28 mouse cellular contexts compared by ENCODE assay signal in the genomic region with DNA sequence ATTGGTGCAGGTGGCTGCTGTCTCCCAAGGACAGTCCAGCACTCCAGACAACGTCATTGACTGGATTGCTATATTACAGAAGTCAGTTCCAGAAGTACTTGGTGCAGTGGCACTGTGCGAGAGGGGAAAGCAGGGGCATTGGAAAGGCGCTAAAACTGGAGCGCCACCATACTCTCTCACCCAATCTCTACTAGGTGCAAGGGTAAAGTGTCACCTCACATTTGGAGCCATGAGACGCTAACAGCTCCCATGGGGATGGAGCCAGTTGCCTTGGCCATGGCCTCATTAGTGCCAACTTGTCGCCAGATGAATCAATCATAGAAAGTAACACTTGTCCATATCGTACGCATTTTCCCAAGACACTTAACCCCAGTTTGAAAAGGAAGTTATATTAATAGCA.
"Had no signal": no experiment of that assay in that cellular context is flagged by ENCODE, and none has a peak within 500 bp of the region (broad histone marks: within the 10 kb centered on the region; RNA-seq: fewer than 3 reads in every experiment).

No protein-coding gene starts in this region.

- H3K4me1 ChIP-seq: hindbrain, embryonic 10.5 days; hindbrain, embryonic 12.5 days; intestine, embryonic 15.5 days; limb, embryonic 12.5 days; liver, embryonic 13.5 days; liver, embryonic 15.5 days had no signal

- H3K36me3 ChIP-seq: heart, embryonic 10.5 days; heart, embryonic 12.5 days; hindbrain, embryonic 10.5 days; hindbrain, embryonic 12.5 days; intestine, embryonic 15.5 days; kidney, embryonic 15.5 days; limb, embryonic 10.5 days; limb, embryonic 12.5 days; liver, embryonic 13.5 days; liver, embryonic 15.5 days had no signal

- DNase-seq: gastrocnemius, adult 2 months; gastrocnemius, postnatal 10 days; gastrocnemius, postnatal 25 days; heart, postnatal 10 days; heart, postnatal 4 days; kidney, adult 18-20 months; kidney, adult 9 months; kidney, postnatal 4 days; liver; liver, embryonic 13.5 days; liver, postnatal 0 days had no signal

- H3K4me3 ChIP-seq: gastrocnemius, adult 2 months; heart, embryonic 10.5 days; heart, embryonic 12.5 days; hindbrain, embryonic 10.5 days; hindbrain, embryonic 12.5 days; intestine, embryonic 15.5 days; kidney, embryonic 15.5 days; layer of hippocampus, adult 2 months; left cerebral cortex, adult 2 months; limb, embryonic 10.5 days; limb, embryonic 12.5 days; liver, embryonic 13.5 days; liver, embryonic 15.5 days had no signal

- H3K9me3 ChIP-seq: heart, embryonic 10.5 days; heart, embryonic 12.5 days; hindbrain, embryonic 10.5 days; hindbrain, embryonic 12.5 days; intestine, embryonic 15.5 days; kidney, embryonic 15.5 days; limb, embryonic 10.5 days; limb, embryonic 12.5 days; liver, embryonic 13.5 days; liver, embryonic 15.5 days had no signal

- ATAC-seq: hindbrain, embryonic 16.5 days; inflammation-experienced regulatory T-cells, adult 6 months; intestine, embryonic 15.5 days; intestine, postnatal 0 days; liver, postnatal 0 days had no signal

- H3K9ac ChIP-seq: heart, embryonic 12.5 days; hindbrain, embryonic 12.5 days; hindbrain, embryonic 14.5 days; intestine, embryonic 15.5 days; kidney, embryonic 15.5 days; limb, embryonic 12.5 days; liver, embryonic 13.5 days; liver, embryonic 15.5 days; liver, postnatal 0 days had no signal

- H3K4me2 ChIP-seq: heart, embryonic 12.5 days; hindbrain, embryonic 12.5 days; hindbrain, embryonic 14.5 days; intestine, embryonic 15.5 days; kidney, embryonic 15.5 days; limb, embryonic 12.5 days; liver, embryonic 11.5 days; liver, embryonic 13.5 days; liver, embryonic 15.5 days had no signal

- H3K27ac ChIP-seq: gastrocnemius, adult 2 months; heart, embryonic 10.5 days; hindbrain, embryonic 10.5 days; hindbrain, embryonic 12.5 days; hindbrain, embryonic 14.5 days; intestine, embryonic 15.5 days; kidney, embryonic 15.5 days; kidney, postnatal 0 days; layer of hippocampus, adult 2 months; left cerebral cortex, adult 2 months; limb, embryonic 10.5 days; limb, embryonic 12.5 days; liver, embryonic 13.5 days; liver, embryonic 15.5 days had no signal

- H3K27me3 ChIP-seq: heart, embryonic 12.5 days; hindbrain, embryonic 12.5 days; intestine, embryonic 15.5 days; liver, embryonic 13.5 days had no signal
